Mouse (Mus musculus) testis, adult 2 months (tissue): ENCODE measurements at regions not wholly inside any gene's neighbourhood (a gene's known extent, or its start where the extent isn't known, plus 50 kb on each side); places are given as distances from the start of the nearest gene placed in this dataset.

Experiments
- CTCF ChIP-seq: fragments of 200-500 bp; IDR thresholded peaks from 2 replicates; pipeline ENCODE4 v1.5.1; 2012; ENCODE audit warnings: low read depth, mild to moderate bottlenecking, inconsistent platforms, low read length, moderate library complexity; ENCODE audit not compliant: control insufficient read depth, insufficient read depth, insufficient replicate concordance
- POLR2A ChIP-seq: fragments of 200-500 bp; IDR thresholded peaks from 2 replicates; pipeline ENCODE4 v1.6.1; 2012; ENCODE audit warnings: low read depth, mild to moderate bottlenecking, inconsistent platforms, low read length, moderate library complexity; ENCODE audit not compliant: control insufficient read depth

- TF ChIP-seq CTCF (no peak), POLR2A (no peak)
These were observed 83.8 kb upstream of the Pced1b start for GRCm38 (mm10) chr15:97163090-97163489.
